In genomic region chr5:74832011-74832410, GRCm38 (mm10) we compare ENCODE assay signal across 18 mouse cellular contexts.
DNase-seq lines count a peak whose midpoint lies in the region; ATAC-seq and TF ChIP-seq lines count a peak whose summit lies in the region.
"Had no signal": no experiment of that assay in that cellular context is flagged by ENCODE, and none has a peak within 500 bp of the region (broad histone marks: within the 10 kb centered on the region; RNA-seq: fewer than 3 reads in every experiment).

No protein-coding gene starts in this region.

- ATAC-seq in hindbrain, postnatal 0 days = no peak
- no peak for ATAC-seq in midbrain, postnatal 0 days (ENCODE audit: low FRiP score)
- ATAC-seq in midbrain, embryonic 13.5 days = no peak
- ATAC-seq: lung, postnatal 0 days had no signal

- TF ChIP-seq CTCF in hindbrain, postnatal 0 days (IDR thresholded peaks at IDR 0.05; ENCODE audit: low read depth) = no peak
- no peak for TF ChIP-seq CTCF in midbrain, postnatal 0 days (IDR thresholded peaks at IDR 0.05)

- H3K9ac ChIP-seq in hindbrain, postnatal 0 days (replicated peaks; ENCODE audit: low read length) = no peak overlapping the region
- H3K9ac ChIP-seq in midbrain, postnatal 0 days (replicated peaks; ENCODE audit: low read length, poor library complexity, severe bottlenecking) = no peak overlapping the region
- no peak overlapping the region for H3K9ac ChIP-seq in midbrain, embryonic 13.5 days (replicated peaks)
- H3K9ac ChIP-seq: embryonic facial prominence, embryonic 15.5 days; hindbrain, embryonic 15.5 days; liver, embryonic 13.5 days had no signal

- H3K4me2 ChIP-seq in hindbrain, postnatal 0 days (ENCODE audit: low read depth, low read length) = no peak overlapping the region
- no peak overlapping the region for H3K4me2 ChIP-seq in midbrain, postnatal 0 days (ENCODE audit: low read depth, low read length, poor library complexity, severe bottlenecking)
- H3K4me2 ChIP-seq in midbrain, embryonic 13.5 days (replicated peaks) = no peak overlapping the region
- H3K4me2 ChIP-seq: embryonic facial prominence, embryonic 15.5 days; hindbrain, embryonic 15.5 days; liver, embryonic 13.5 days had no signal

- no peaks in the 10 kb centered on the region for H3K27me3 ChIP-seq in hindbrain, postnatal 0 days (ENCODE audit: insufficient read depth, low read length)
- H3K27me3 ChIP-seq in hindbrain, embryonic 10.5 days (ENCODE audit: insufficient read depth, poor library complexity, severe bottlenecking) = no peaks in the 10 kb centered on the region
- H3K27me3 ChIP-seq in midbrain, postnatal 0 days (ENCODE audit: insufficient read depth, low read length) = no peaks in the 10 kb centered on the region
- H3K27me3 ChIP-seq in midbrain, embryonic 13.5 days = no peaks in the 10 kb centered on the region
- H3K27me3 ChIP-seq: embryonic facial prominence, embryonic 15.5 days; hindbrain, embryonic 15.5 days; liver, embryonic 13.5 days had no signal

- peak; percentile 38 for DNase-seq in hindbrain, postnatal 0 days (ENCODE audit: low spot score)
- DNase-seq in hindbrain, embryonic 10.5 days (ENCODE audit: low spot score) = no peak
- DNase-seq in midbrain, postnatal 0 days (ENCODE audit: low spot score) = peak; percentile 28
- DNase-seq in layer of hippocampus, adult 9-11 months = peak; percentile 30
- DNase-seq in yolk sac, embryonic 10.5 days (ENCODE audit: low spot score) = no peak
- DNase-seq in lung, postnatal 4 days = no peak
- DNase-seq: adrenal gland, adult 2 months; cerebellum, adult 9-10 months; heart, adult 11 months; kidney, adult 18-20 months; liver, embryonic 13.5 days; spleen, adult 18-20 months; thymus, postnatal 4 days had no signal

- no peaks in the 10 kb centered on the region for H3K9me3 ChIP-seq in hindbrain, postnatal 0 days (ENCODE audit: low read length)
- 0 out of 2 replicates have a peak, but pooled peaks cover 4% of the 10 kb centered on the region for H3K9me3 ChIP-seq in hindbrain, embryonic 10.5 days
- H3K9me3 ChIP-seq in midbrain, postnatal 0 days (ENCODE audit: low read length) = no peaks in the 10 kb centered on the region
- 0 out of 2 replicates have a peak, but pooled peaks cover 5% of the 10 kb centered on the region for H3K9me3 ChIP-seq in midbrain, embryonic 13.5 days
- H3K9me3 ChIP-seq: embryonic facial prominence, embryonic 15.5 days; hindbrain, embryonic 15.5 days; liver, embryonic 13.5 days had no signal

- H3K27ac ChIP-seq in hindbrain, postnatal 0 days = no peak overlapping the region
- H3K27ac ChIP-seq in hindbrain, embryonic 10.5 days = no peak overlapping the region
- no peak overlapping the region for H3K27ac ChIP-seq in midbrain, postnatal 0 days (ENCODE audit: low read depth, low read length)
- H3K27ac ChIP-seq in midbrain, embryonic 13.5 days = no peak overlapping the region
- H3K27ac ChIP-seq: embryonic facial prominence, embryonic 15.5 days; hindbrain, embryonic 15.5 days; liver, embryonic 13.5 days; stomach, postnatal 0 days had no signal

- WGBS in hindbrain, postnatal 0 days = 60% methylated on average over 7 of the region's 7 CpGs
- WGBS in hindbrain, embryonic 10.5 days = 84% methylated on average over 7 of the region's 7 CpGs
- WGBS in midbrain, postnatal 0 days = 88% methylated on average over 7 of the region's 7 CpGs
- 86% methylated on average over 7 of the region's 7 CpGs for WGBS in midbrain, embryonic 13.5 days

- H3K4me1 ChIP-seq in hindbrain, postnatal 0 days (ENCODE audit: insufficient read depth, low read length) = no peaks in the 10 kb centered on the region
- H3K4me1 ChIP-seq in hindbrain, embryonic 10.5 days (replicated peaks) = no peaks in the 10 kb centered on the region
- H3K4me1 ChIP-seq in midbrain, postnatal 0 days (ENCODE audit: insufficient read depth, low read length) = no peaks in the 10 kb centered on the region
- H3K4me1 ChIP-seq in midbrain, embryonic 13.5 days (replicated peaks) = no peaks in the 10 kb centered on the region
- H3K4me1 ChIP-seq: embryonic facial prominence, embryonic 15.5 days; liver, embryonic 13.5 days had no signal

- no peak overlapping the region for H3K4me3 ChIP-seq in hindbrain, postnatal 0 days (ENCODE audit: low read length)
- no peak overlapping the region for H3K4me3 ChIP-seq in hindbrain, embryonic 10.5 days
- no peak overlapping the region for H3K4me3 ChIP-seq in midbrain, postnatal 0 days (ENCODE audit: low read depth, low read length)
- H3K4me3 ChIP-seq in midbrain, embryonic 13.5 days (replicated peaks) = no peak overlapping the region
- H3K4me3 ChIP-seq: embryonic facial prominence, embryonic 15.5 days; hindbrain, embryonic 15.5 days; liver, embryonic 13.5 days had no signal

- H3K36me3 ChIP-seq in hindbrain, postnatal 0 days (ENCODE audit: insufficient read depth, low read length) = no peaks in the 10 kb centered on the region
- H3K36me3 ChIP-seq in hindbrain, embryonic 10.5 days = no peaks in the 10 kb centered on the region
- no peaks in the 10 kb centered on the region for H3K36me3 ChIP-seq in midbrain, postnatal 0 days (ENCODE audit: insufficient read depth, low read length)
- H3K36me3 ChIP-seq in midbrain, embryonic 13.5 days = no peaks in the 10 kb centered on the region
- H3K36me3 ChIP-seq: embryonic facial prominence, embryonic 15.5 days; hindbrain, embryonic 15.5 days; liver, embryonic 13.5 days had no signal

Comparison
In these comparisons a context has a peak if more than half of its experiments do, and no peak if none do; other contexts are left out.
1. DNase-seq: peak in hindbrain, postnatal 0 days (single experiment), midbrain, postnatal 0 days (single experiment) and layer of hippocampus, adult 9-11 months (single experiment); none in hindbrain, embryonic 10.5 days (single experiment), yolk sac, embryonic 10.5 days (single experiment) and lung, postnatal 4 days (0 of 2).